Mouse (Mus musculus) liver, embryonic 11.5 days (tissue): ENCODE results near the gene BC107364. TPM values are rescaled to one million over a fixed set of nuclear protein-coding genes. Genes with fewer than 3 reads are reported as not detected.
"Not testable (repeated sequence)": the region's sequence is repeated elsewhere in the genome, so short reads cannot be mapped to it uniquely, and the experiment has no call there.

Experiments
- ATAC-seq: fragments of 200-750 bp; cut with Nextera tagmentation; replicated peaks from 2 replicates; pipeline ENCODE4 v1.8.0; 2017; ENCODE audit warnings: moderate number of reproducible peaks, mild to moderate bottlenecking, moderate TSS enrichment, moderate library complexity; ENCODE audit not compliant: low FRiP score
- DNase-seq: peaks from one replicate; pipeline ENCODE4 v3.0.0-alpha.2; 2017; ENCODE audit warnings: low spot score
- H3K27ac ChIP-seq: fragments of 300-500 bp; sonication (generic); 2 replicates; pipeline ENCODE4 v1.5.1; 2014; ENCODE audit warnings: mild to moderate bottlenecking, low read depth, low read length, control low read depth
- H3K27me3 ChIP-seq: fragments of 300-500 bp; sonication (generic); replicated peaks from 2 replicates; pipeline ENCODE4 v1.6.1; 2014; ENCODE audit warnings: low read length, mixed read lengths; ENCODE audit not compliant: control insufficient read depth, insufficient read depth
- H3K36me3 ChIP-seq: fragments of 300-500 bp; sonication (generic); 2 replicates; pipeline ENCODE4 v1.6.1; 2014; ENCODE audit warnings: mild to moderate bottlenecking, low read length, moderate library complexity, mixed read lengths; ENCODE audit not compliant: control insufficient read depth, insufficient read depth
- H3K4me1 ChIP-seq: fragments of 300-500 bp; sonication (generic); replicated peaks from 2 replicates; pipeline ENCODE4 v1.6.1; 2014; ENCODE audit warnings: low read length, mixed read lengths; ENCODE audit not compliant: control insufficient read depth, insufficient read depth
- H3K4me2 ChIP-seq: fragments of 300-500 bp; sonication (generic); 2 replicates; pipeline ENCODE4 v1.6.1; 2014; ENCODE audit warnings: mild to moderate bottlenecking, control low read depth, moderate library complexity
- H3K4me3 ChIP-seq: fragments of 300-500 bp; sonication (generic); 2 replicates; pipeline ENCODE4 v1.5.1; 2014; ENCODE audit warnings: low read depth, low read length, control low read depth
- H3K9ac ChIP-seq: fragments of 300-500 bp; sonication (generic); 2 replicates; pipeline ENCODE4 v1.6.1; 2014; ENCODE audit warnings: low read depth, low read length, control low read depth
- H3K9me3 ChIP-seq: fragments of 300-500 bp; sonication (generic); 2 replicates; pipeline ENCODE4 v1.6.1; 2016; ENCODE audit warnings: low read length, inconsistent platforms, mixed read lengths; ENCODE audit not compliant: control insufficient read depth
- WGBS: fragments of 180-500 bp; shearing (Covaris S2); extraction: QIAGEN DNeasy Blood & Tissue Kit; methylation state at CpG from one replicate; pipeline ENCODE4 v1.1.7; 2014; 5-methylcytosine and 5-hydroxymethylcytosine counted together
- polyA plus RNA-seq: library from polyadenylated mRNA; unstranded; fragments of >200 nt; fragmentation: Nextera tagmentation; extraction: Ambion mirVana; gene quantifications from 2 replicates; pipeline ENCODE4 v1.2.1, GENCODE M21; 2014

BC107364 gene
- polyA plus RNA-seq, 1 experiment from 2014 or later, result not detected

DNA sequence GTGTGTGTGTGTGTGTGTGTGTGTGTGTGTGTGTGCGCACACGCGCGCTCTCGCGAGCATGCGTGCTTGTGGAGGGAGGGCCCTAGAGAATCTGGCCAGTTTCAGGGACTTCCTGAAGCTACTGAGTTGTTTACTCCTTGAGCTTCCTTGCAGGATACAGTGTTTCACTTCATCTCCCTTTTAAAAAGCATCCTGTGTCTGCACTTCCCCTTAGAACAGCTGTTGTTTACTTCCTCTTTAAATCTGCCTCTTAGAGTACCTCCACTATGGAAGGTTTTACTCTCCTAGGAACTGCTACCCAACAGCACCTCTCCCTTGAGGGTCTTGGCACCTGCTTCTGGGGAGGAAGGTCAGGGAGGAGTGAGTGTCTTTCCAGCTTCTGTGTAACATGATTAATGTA, 55.2 kb downstream of the BC107364 start:
- peaks cover 55% of the 10 kb centered on the region for H3K27me3 ChIP-seq
- no peak for DNase-seq
- H3K9ac ChIP-seq, result no peak overlapping the region
- 94% methylated on average over 7 of the region's 7 CpGs for WGBS
- no peaks in the 10 kb centered on the region for H3K36me3 ChIP-seq
- H3K4me3 ChIP-seq, result no peak overlapping the region
- 0 out of 2 replicates have a peak, but pooled peaks cover 2% of the 10 kb centered on the region for H3K4me1 ChIP-seq
- ATAC-seq, result no peak
- H3K9me3 ChIP-seq, result no peaks in the 10 kb centered on the region
- no peak overlapping the region for H3K4me2 ChIP-seq
- no peak overlapping the region for H3K27ac ChIP-seq

DNA sequence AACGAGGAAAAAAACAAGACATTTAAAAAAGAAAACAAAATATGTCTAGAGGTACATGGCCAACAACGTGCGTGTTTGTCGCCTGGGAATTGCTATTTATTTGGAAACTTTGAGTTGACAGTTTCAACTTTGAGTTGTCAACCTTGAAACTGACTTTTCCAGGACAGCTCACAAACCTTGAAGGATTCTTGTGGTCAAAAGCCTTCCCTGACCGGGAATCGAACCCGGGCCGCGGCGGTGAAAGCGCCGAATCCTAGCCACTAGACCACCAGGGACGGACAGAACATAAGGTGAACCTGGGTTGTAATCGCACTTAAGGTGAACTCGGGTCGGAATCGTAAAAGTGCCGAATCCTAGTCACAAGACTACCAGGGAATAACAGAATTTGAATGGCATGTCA, 64.9 kb downstream of the BC107364 start:
- H3K9me3 ChIP-seq, H3K4me3 ChIP-seq, DNase-seq, H3K4me2 ChIP-seq, H3K4me1 ChIP-seq, H3K27ac ChIP-seq, H3K36me3 ChIP-seq, H3K9ac ChIP-seq: not testable (repeated sequence)
- peaks cover 23% of the 10 kb centered on the region for H3K27me3 ChIP-seq
- no CpG with 5 or more reads among the region's 18 CpGs for WGBS
- ATAC-seq, result peak; percentile 63

Other genes starting within 250 kb of the BC107364 start
- 93.8 and 98.8 TPM in 2 replicates for gene Bola1, start 232.6 kb downstream of the BC107364 start, polyA plus RNA-seq
- gene Hist2h2ab, start 232.4 kb downstream of the BC107364 start, polyA plus RNA-seq, result 0.92 TPM in 1 of 2 replicates, not detected in the other
- 13.7 and 14.7 TPM in 2 replicates for gene Hist2h2ac, start 231.4 kb downstream of the BC107364 start, polyA plus RNA-seq
- 7.7 and 7.9 TPM in 2 replicates for gene Hist2h2be, start 231.2 kb downstream of the BC107364 start, polyA plus RNA-seq
- 5.8 and 8.0 TPM in 2 replicates for gene Hist2h3c2, start 213.2 kb downstream of the BC107364 start, polyA plus RNA-seq
- gene Hist2h2aa2, start 212.0 kb downstream of the BC107364 start, polyA plus RNA-seq, result 27.8 and 34.5 TPM in 2 replicates
- gene Hist2h2aa1, start 206.8 kb downstream of the BC107364 start, polyA plus RNA-seq, result 12.1 and 12.7 TPM in 2 replicates
- 0.93 and 1.5 TPM in 2 replicates for gene Hist2h3c1, start 205.6 kb downstream of the BC107364 start, polyA plus RNA-seq
- gene Hist2h4, start 189.0 kb downstream of the BC107364 start, polyA plus RNA-seq, result 3.5 and 5.0 TPM in 2 replicates
- 45.6 and 60.2 TPM in 2 replicates for gene Hist2h3b, start 183.7 kb downstream of the BC107364 start, polyA plus RNA-seq
- gene Hist2h2bb, start 182.6 kb downstream of the BC107364 start, polyA plus RNA-seq, result 15.1 and 18.9 TPM in 2 replicates
- gene Fcgr1, start 158.3 kb downstream of the BC107364 start, polyA plus RNA-seq, result 4.1 TPM in 2 replicates
- 0.19 and 0.32 TPM in 2 replicates for gene Hfe2, start 72.9 kb upstream of the BC107364 start, polyA plus RNA-seq
- gene Txnip, start 105.7 kb upstream of the BC107364 start, polyA plus RNA-seq, result 41.1 and 44.0 TPM in 2 replicates
- 0.49 and 1.0 TPM in 2 replicates for gene Gm16253, start 124.7 kb upstream of the BC107364 start, polyA plus RNA-seq
- 18.6 and 21.5 TPM in 2 replicates for gene Polr3gl, start 141.9 kb upstream of the BC107364 start, polyA plus RNA-seq
- 0.71 and 1.1 TPM in 2 replicates for gene Ankrd34a, start 144.3 kb upstream of the BC107364 start, polyA plus RNA-seq
- gene Lix1l, start 148.8 kb upstream of the BC107364 start, polyA plus RNA-seq, result 2.6 and 3.1 TPM in 2 replicates
- 176 and 196 TPM in 2 replicates for gene Rbm8a, start 177.6 kb upstream of the BC107364 start, polyA plus RNA-seq
- 29.0 and 36.7 TPM in 2 replicates for gene Pex11b, start 183.1 kb upstream of the BC107364 start, polyA plus RNA-seq
- 0.14 TPM in 1 of 2 replicates, not detected in the other for gene Gm42957, start 183.2 kb upstream of the BC107364 start, polyA plus RNA-seq
- gene Itga10, start 193.3 kb upstream of the BC107364 start, polyA plus RNA-seq, result 0.57 and 0.77 TPM in 2 replicates
- gene Ankrd35, start 217.8 kb upstream of the BC107364 start, polyA plus RNA-seq, result 0.32 and 0.40 TPM in 2 replicates
- 19.6 and 21.1 TPM in 2 replicates for gene Pias3, start 244.1 kb upstream of the BC107364 start, polyA plus RNA-seq